Mouse (Mus musculus) T-cell, adult 2 months (primary cell): ENCODE measurements around the gene Zfp36l2.

Experiments
- DNase-seq: peaks from one replicate; pipeline ENCODE4 v3.0.0; 2022; ENCODE audit warnings: low spot score

The Zfp36l2 gene

GRCm38 (mm10) chr17:84152206-84152975 lies 35.4 kb downstream of the Zfp36l2 start:
- no peak for DNase-seq

GRCm38 (mm10) chr17:84151306-84151705 lies 36.4 kb downstream of the Zfp36l2 start:
- no peak for DNase-seq

DNA sequence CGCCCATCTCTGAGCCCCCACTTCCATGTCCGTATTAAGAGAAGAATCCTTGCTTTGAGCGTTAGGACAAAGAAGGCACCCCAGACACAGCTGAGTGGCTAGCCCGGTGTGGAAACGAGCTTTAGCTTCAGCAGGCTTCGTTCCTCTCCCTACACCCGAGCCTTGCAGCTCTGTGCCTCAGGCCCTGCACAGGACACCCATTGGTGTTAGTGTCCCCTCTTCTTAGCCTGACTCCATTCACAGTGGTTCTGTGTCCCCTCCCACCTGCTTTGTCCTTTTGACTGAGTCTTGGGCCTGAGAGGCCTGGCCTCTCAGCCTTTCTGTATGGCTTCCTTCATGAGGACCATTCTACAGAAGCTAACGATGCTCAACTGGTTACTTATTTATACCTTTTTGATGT lies 37.5 kb downstream of the Zfp36l2 start:
- no peak for DNase-seq

GRCm38 (mm10) chr17:84149566-84149965 lies 38.2 kb downstream of the Zfp36l2 start:
- no peak for DNase-seq

GRCm38 (mm10) chr17:84148499-84149484 lies 39.0 kb downstream of the Zfp36l2 start:
- DNase-seq: no peak

- no peak for DNase-seq
Observed at GRCm38 (mm10) chr17:84147183-84148108, 40.3 kb downstream of the Zfp36l2 start.

- DNase-seq: no peak
Observed at GRCm38 (mm10) chr17:84146458-84147182, 41.1 kb downstream of the Zfp36l2 start.

GRCm38 (mm10) chr17:84145826-84146287 lies 41.9 kb downstream of the Zfp36l2 start:
- peak; percentile 91 for DNase-seq

- DNase-seq: peak; percentile 43
Observed at GRCm38 (mm10) chr17:84144762-84145599, 42.8 kb downstream of the Zfp36l2 start.

- no peak for DNase-seq
Observed at GRCm38 (mm10) chr17:84144130-84144529, 43.6 kb downstream of the Zfp36l2 start.

GRCm38 (mm10) chr17:84143219-84143844 lies 44.4 kb downstream of the Zfp36l2 start:
- peak; percentile 36 for DNase-seq

GRCm38 (mm10) chr17:84141691-84142090 lies 46.1 kb downstream of the Zfp36l2 start:
- DNase-seq: peak; percentile 42

- DNase-seq: peak; percentile 57
Observed at GRCm38 (mm10) chr17:84140822-84141507, 46.8 kb downstream of the Zfp36l2 start.

DNA sequence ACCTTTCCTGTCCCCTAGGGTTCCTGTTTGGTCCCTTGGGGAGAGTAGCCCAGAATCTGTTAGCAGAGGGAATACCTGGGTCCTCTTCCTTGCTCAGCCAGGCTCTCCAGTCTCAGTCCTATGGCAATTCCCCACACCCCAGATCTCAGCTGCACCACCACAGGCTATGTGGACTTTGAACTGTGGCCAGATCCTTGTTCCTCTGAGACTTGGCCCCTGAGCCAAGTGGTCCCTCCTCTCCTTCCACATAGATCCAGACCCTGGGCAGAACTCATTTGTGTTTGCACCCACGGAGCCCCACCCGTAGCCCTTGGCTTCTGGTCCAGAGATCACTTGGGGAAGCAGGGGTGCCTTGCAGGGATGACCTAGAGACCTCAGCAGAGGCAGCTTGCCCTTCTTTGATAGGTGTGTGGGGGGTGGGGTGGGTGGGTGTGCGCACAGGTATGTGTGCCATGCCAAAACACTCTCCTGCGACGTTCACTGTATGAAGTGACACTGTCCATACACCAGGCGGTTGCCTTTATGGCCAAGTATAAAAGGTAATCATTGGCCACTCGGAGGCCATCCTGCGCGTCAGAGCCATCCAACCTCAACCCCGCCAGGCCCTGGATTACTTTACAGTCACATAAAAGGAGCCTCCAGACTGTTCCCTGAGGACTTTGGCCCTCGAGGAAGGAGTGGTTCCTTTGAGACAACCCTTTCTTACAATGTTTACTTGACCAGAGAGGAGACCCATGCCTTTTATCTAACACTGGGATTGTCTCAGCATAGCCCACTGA lies 50.2 kb downstream of the Zfp36l2 start:
- no peak for DNase-seq

DNA sequence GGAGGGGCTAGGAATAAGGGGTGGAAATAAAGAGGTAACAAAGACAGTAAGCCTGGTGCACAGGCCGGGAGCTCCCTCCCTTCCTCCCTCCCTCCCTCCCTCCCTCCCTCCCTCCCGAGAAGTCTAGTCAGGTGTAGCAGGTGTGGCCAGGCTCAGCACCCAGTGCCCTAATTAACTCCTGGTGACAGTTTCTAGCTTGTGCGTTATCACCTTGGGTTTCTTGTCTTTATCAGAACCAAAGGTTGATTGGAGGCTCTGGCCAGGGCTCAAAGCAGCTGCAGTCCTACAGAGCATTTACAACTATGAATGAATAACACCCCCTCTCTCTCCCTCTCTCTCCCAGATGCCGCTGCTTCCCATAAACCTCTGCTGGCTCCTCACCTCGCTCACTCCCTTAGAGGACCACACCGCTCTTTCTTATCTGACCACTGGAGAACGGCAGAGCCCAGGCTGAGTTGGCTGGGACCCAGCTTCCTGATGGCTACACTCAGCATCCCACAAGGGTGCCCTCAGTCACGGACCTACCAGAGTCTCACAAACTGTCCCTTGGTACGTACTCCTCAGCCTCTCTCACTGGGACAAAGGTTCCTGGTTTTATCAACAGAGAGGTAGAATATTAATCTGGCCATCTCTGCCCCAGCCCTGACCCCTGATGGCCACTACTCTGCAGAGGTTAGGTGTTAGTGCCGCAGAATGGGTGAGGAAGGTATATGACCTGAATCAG lies 50.9 kb downstream of the Zfp36l2 start:
- no peak for DNase-seq

GRCm38 (mm10) chr17:84136217-84136616 lies 51.5 kb downstream of the Zfp36l2 start:
- DNase-seq: no peak

DNA sequence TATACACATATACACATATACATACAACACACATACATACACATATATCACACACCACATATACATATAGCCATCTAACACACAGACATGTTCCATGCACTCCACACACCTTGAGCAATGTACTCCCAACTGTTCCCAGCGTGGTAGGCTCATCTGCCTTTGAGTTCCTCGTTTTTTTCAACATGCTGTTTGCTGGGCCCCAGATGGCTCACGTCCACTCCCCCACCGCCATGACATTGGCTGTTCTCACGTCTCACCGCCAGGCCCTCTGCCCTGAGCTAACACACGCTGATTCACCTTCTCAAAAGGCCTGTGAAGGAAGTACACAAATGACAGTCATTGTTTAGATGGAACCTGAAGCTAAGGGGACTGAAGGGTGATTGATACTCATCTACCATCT lies 52.5 kb downstream of the Zfp36l2 start:
- DNase-seq: no peak
